Mouse (Mus musculus) bone marrow, adult 2 months (tissue): ENCODE data around the gene Tbc1d17. TPM values are rescaled to one million over a fixed set of nuclear protein-coding genes. Genes with fewer than 3 reads are reported as not detected.

Experiments
- H3K27ac ChIP-seq: fragments of 200-500 bp; 2 replicates; pipeline ENCODE4 v1.5.1; 2012; ENCODE audit warnings: low read depth, mild to moderate bottlenecking, control low read depth, inconsistent platforms, low read length; ENCODE audit not compliant: control insufficient read depth, poor library complexity, insufficient read depth
- H3K4me1 ChIP-seq: fragments of 200-500 bp; 2 replicates; pipeline ENCODE4 v1.6.1; 2011; ENCODE audit warnings: low read length; ENCODE audit not compliant: control insufficient read depth, insufficient read depth
- H3K4me3 ChIP-seq: fragments of 200-500 bp; replicated peaks from 2 replicates; pipeline ENCODE3; 2011; ENCODE audit warnings: mild to moderate bottlenecking, low read depth, low read length, control low read depth; ENCODE audit not compliant: control insufficient read depth
- CTCF ChIP-seq: fragments of 200-500 bp; IDR thresholded peaks from 2 replicates; pipeline ENCODE4 v1.5.1; 2011; ENCODE audit warnings: low read length, control low read depth; ENCODE audit not compliant: control insufficient read depth, insufficient read depth
- POLR2A ChIP-seq: fragments of 200-500 bp; IDR thresholded peaks from 2 replicates; pipeline ENCODE4 v1.6.1; 2011; ENCODE audit warnings: low read depth, mild to moderate bottlenecking, control low read depth, low read length, borderline replicate concordance; ENCODE audit not compliant: control insufficient read depth
- WGBS: fragments of 180-500 bp; shearing (Covaris S2); methylation state at CpG from one replicate; pipeline ENCODE4 v1.1.7; 2018; 5-methylcytosine and 5-hydroxymethylcytosine counted together
- polyA plus RNA-seq: library from polyadenylated mRNA; stranded (reverse); fragments of >200 nt; gene quantifications from 2 replicates; pipeline ENCODE4 v1.2.4, GENCODE M21; 2011; ENCODE audit warnings: low replicate concordance; ENCODE audit not compliant: missing spikeins, insufficient read depth, insufficient read length

Tbc1d17 gene
- polyA plus RNA-seq, 1 experiment = 49.2 TPM

- Histone ChIP-seq H3K27ac (no peak overlapping the region), H3K4me1 (peaks cover 6% of the 10 kb centered on the region; the same call in 1 of the 2 replicates), H3K4me3 (peak overlapping the region; percentile 83)
- WGBS = 72% methylated on average over 5 of the region's 5 CpGs
- TF ChIP-seq CTCF (no peak), POLR2A (no peak)
Observed at GRCm38 (mm10) chr7:44847772-44848171, 1.1 kb downstream of the Tbc1d17 start.

GRCm38 (mm10) chr7:44846804-44847203 is 2.1 kb downstream of the Tbc1d17 start:
- 92% methylated on average over 7 of the region's 7 CpGs for WGBS
- H3K4me3 ChIP-seq = no peak overlapping the region
- peaks cover 6% of the 10 kb centered on the region; the same call in 1 of the 2 replicates for H3K4me1 ChIP-seq
- no peak for TF ChIP-seq POLR2A
- H3K27ac ChIP-seq = no peak overlapping the region

- Histone ChIP-seq H3K27ac (no peak overlapping the region), H3K4me1 (peaks cover 2% of the 10 kb centered on the region; the same call in 1 of the 2 replicates), H3K4me3 (no peak overlapping the region)
- WGBS = 89% methylated on average over 10 of the region's 10 CpGs
- TF ChIP-seq POLR2A (no peak), CTCF (no peak)
Observed at GRCm38 (mm10) chr7:44845006-44845405, 3.9 kb downstream of the Tbc1d17 start.

- 80% methylated on average over 8 of the region's 8 CpGs for WGBS
- TF ChIP-seq CTCF = no peak
- TF ChIP-seq POLR2A = no peak
Observed at GRCm38 (mm10) chr7:44841825-44842463, 6.9 kb downstream of the Tbc1d17 start.

GRCm38 (mm10) chr7:44840426-44840825 is 8.5 kb downstream of the Tbc1d17 start:
- H3K4me1 ChIP-seq = peaks cover 6% of the 10 kb centered on the region
- no peak for TF ChIP-seq CTCF
- no peak for TF ChIP-seq POLR2A
- 21% methylated on average over 14 of the region's 14 CpGs for WGBS
- no peak overlapping the region for H3K4me3 ChIP-seq
- H3K27ac ChIP-seq = no peak overlapping the region

More at GRCm38 (mm10) chr7:44841825-44842463, 6.9 kb downstream of the Tbc1d17 start:
- Histone ChIP-seq H3K4me1 (peaks cover 4% of the 10 kb centered on the region), H3K27ac (no peak overlapping the region), H3K4me3 (no peak overlapping the region)

GRCm38 (mm10) chr7:44839491-44840191 is 9.2 kb downstream of the Tbc1d17 start:
- H3K4me1 ChIP-seq = peaks cover 6% of the 10 kb centered on the region
- peak overlapping the region; percentile 23 for H3K4me3 ChIP-seq
- H3K27ac ChIP-seq = 0 out of 2 replicates have a peak overlapping the region, but pooled peaks have one; percentile 35
- WGBS = 5% methylated on average over 58 of the region's 58 CpGs
- no peak for TF ChIP-seq CTCF
- peak; percentile 48; the same call in 1 of the 2 replicates for TF ChIP-seq POLR2A

- TF ChIP-seq POLR2A (no peak), CTCF (no peak)
- 11% methylated on average over 11 of the region's 11 CpGs for WGBS
- no peak overlapping the region for H3K27ac ChIP-seq
Observed at GRCm38 (mm10) chr7:44839171-44839490, 9.7 kb downstream of the Tbc1d17 start.

GRCm38 (mm10) chr7:44838073-44838472 is 10.8 kb downstream of the Tbc1d17 start:
- H3K4me1 ChIP-seq = peaks cover 6% of the 10 kb centered on the region
- H3K4me3 ChIP-seq = no peak overlapping the region
- 86% methylated on average over 6 of the region's 6 CpGs for WGBS
- H3K27ac ChIP-seq = no peak overlapping the region
- TF ChIP-seq CTCF = no peak
- TF ChIP-seq POLR2A = no peak

More at GRCm38 (mm10) chr7:44839171-44839490, 9.7 kb downstream of the Tbc1d17 start:
- Histone ChIP-seq H3K4me3 (peak overlapping the region; percentile 23), H3K4me1 (peaks cover 6% of the 10 kb centered on the region)
